Mouse (Mus musculus) kidney, postnatal 0 days (tissue): ENCODE data around the gene Tcte1. TPM values are rescaled to one million over a fixed set of nuclear protein-coding genes. Genes with fewer than 3 reads are reported as not detected.

Experiments
- ATAC-seq: fragments of 200-750 bp; cut with Nextera tagmentation; replicated peaks from 2 replicates; pipeline ENCODE4 v1.8.0; 2017; ENCODE audit warnings: low read depth, moderate number of reproducible peaks, moderate TSS enrichment, moderate library complexity; ENCODE audit not compliant: low FRiP score
- DNase-seq: peaks from one replicate; pipeline ENCODE4 v3.0.0-alpha.2; 2016; ENCODE audit warnings: low spot score
- H3K27ac ChIP-seq: fragments of 300-500 bp; sonication (generic); 2 replicates; pipeline ENCODE4 v1.5.1; 2014; ENCODE audit warnings: mild to moderate bottlenecking
- H3K27me3 ChIP-seq: fragments of 300-500 bp; sonication (generic); 2 replicates; pipeline ENCODE4 v1.6.1; 2014; ENCODE audit warnings: low read length, mixed read lengths; ENCODE audit not compliant: insufficient read depth
- H3K36me3 ChIP-seq: fragments of 300-500 bp; sonication (generic); 2 replicates; pipeline ENCODE4 v1.6.1; 2014; ENCODE audit warnings: low read length, mixed read lengths; ENCODE audit not compliant: insufficient read depth
- H3K4me1 ChIP-seq: fragments of 300-500 bp; sonication (generic); replicated peaks from 2 replicates; pipeline ENCODE4 v1.6.1; 2014; ENCODE audit warnings: antibody characterized with exemption, low read length, mixed read lengths; ENCODE audit not compliant: insufficient read depth
- H3K4me2 ChIP-seq: fragments of 300-500 bp; sonication (generic); 2 replicates; pipeline ENCODE4 v1.6.1; 2014; ENCODE audit warnings: mild to moderate bottlenecking, low read length, moderate library complexity, mixed read lengths
- H3K4me3 ChIP-seq: fragments of 300-500 bp; sonication (generic); replicated peaks from 2 replicates; pipeline ENCODE4 v1.5.1; 2014; ENCODE audit warnings: low read depth, low read length
- H3K9ac ChIP-seq: fragments of 300-500 bp; sonication (generic); 2 replicates; pipeline ENCODE4 v1.6.1; 2014; ENCODE audit warnings: low read depth, low read length
- H3K9me3 ChIP-seq: fragments of 300-500 bp; sonication (generic); replicated peaks from 2 replicates; pipeline ENCODE4 v1.6.1; 2016; ENCODE audit warnings: low read length, inconsistent platforms, mixed read lengths
- CTCF ChIP-seq: IDR thresholded peaks from 2 replicates; pipeline ENCODE4 v1.5.1; 2016; ENCODE audit warnings: antibody characterized with exemption, low read depth, mild to moderate bottlenecking, moderate library complexity
- WGBS: fragments of 180-500 bp; shearing (Covaris S2); extraction: QIAGEN DNeasy Blood & Tissue Kit; methylation state at CpG from one replicate; pipeline ENCODE4 v1.1.7; 2014; 5-methylcytosine and 5-hydroxymethylcytosine counted together
- polyA plus RNA-seq: library from polyadenylated mRNA; unstranded; fragments of >200 nt; fragmentation: Nextera tagmentation; extraction: Ambion mirVana; gene quantifications from 2 replicates; pipeline ENCODE4 v1.2.1, GENCODE M21; 2015

The Tcte1 gene
- polyA plus RNA-seq, 1 experiment from 2014 or later = 0.07 TPM

DNA sequence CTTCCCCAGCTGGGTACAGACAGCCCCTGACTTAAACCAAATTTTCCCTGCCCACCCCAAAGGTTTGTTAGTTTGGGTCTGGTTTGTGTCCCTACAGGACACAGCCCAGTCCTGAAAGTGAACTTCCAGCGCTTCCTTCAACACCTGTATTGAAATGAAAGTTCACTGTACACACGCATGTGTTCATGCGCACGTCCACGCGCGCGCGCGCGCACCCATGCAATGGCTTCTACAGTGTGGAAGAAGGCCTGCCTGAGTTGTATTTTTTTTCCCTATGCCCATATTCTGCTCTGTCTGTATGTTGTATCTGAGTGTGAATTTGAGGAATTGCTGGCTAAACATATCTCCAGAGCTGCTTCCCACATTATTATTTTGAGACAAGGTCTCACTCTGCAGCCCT, 41.9 kb downstream of the Tcte1 start:
- Histone ChIP-seq H3K36me3 (peaks cover 49% of the 10 kb centered on the region), H3K27ac (peak overlapping the region; percentile 90; the same call in 1 of the 2 replicates), H3K4me3 (peak overlapping the region; percentile 88), H3K9me3 (no peaks in the 10 kb centered on the region), H3K27me3 (no peaks in the 10 kb centered on the region), H3K4me1 (peaks cover 15% of the 10 kb centered on the region), H3K4me2 (peak overlapping the region; percentile 96), H3K9ac (peak overlapping the region; percentile 88; the same call in 1 of the 2 replicates)
- TF ChIP-seq CTCF = no peak
- WGBS = 92% methylated on average over 11 of the region's 11 CpGs
- DNase-seq = no peak
- no peak for ATAC-seq

DNA sequence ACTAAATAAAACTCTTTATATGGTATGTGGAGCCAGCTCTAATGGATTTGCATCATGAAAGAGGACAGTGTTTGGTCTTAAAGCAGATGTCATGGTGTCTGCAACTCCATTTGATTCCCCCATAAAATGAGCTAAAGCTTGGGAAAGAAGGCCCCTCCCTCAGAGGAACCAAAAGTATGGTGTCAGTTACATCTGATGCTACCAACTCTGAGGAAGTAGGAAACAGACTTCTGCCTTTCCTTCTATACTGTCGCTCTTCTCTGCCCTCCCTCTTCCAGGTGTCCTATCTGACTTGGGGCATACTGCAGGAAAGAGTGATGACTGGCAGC, 42.8 kb downstream of the Tcte1 start:
- no peaks in the 10 kb centered on the region for H3K27me3 ChIP-seq
- H3K4me2 ChIP-seq = no peak overlapping the region
- no peak for ATAC-seq
- TF ChIP-seq CTCF = no peak
- H3K9ac ChIP-seq = no peak overlapping the region
- no peak overlapping the region for H3K4me3 ChIP-seq
- H3K4me1 ChIP-seq = peaks cover 16% of the 10 kb centered on the region
- WGBS = 47% methylated on average over 1 of the region's 1 CpGs
- DNase-seq = no peak
- H3K36me3 ChIP-seq = peaks cover 54% of the 10 kb centered on the region
- H3K9me3 ChIP-seq = no peaks in the 10 kb centered on the region
- H3K27ac ChIP-seq = no peak overlapping the region

DNA sequence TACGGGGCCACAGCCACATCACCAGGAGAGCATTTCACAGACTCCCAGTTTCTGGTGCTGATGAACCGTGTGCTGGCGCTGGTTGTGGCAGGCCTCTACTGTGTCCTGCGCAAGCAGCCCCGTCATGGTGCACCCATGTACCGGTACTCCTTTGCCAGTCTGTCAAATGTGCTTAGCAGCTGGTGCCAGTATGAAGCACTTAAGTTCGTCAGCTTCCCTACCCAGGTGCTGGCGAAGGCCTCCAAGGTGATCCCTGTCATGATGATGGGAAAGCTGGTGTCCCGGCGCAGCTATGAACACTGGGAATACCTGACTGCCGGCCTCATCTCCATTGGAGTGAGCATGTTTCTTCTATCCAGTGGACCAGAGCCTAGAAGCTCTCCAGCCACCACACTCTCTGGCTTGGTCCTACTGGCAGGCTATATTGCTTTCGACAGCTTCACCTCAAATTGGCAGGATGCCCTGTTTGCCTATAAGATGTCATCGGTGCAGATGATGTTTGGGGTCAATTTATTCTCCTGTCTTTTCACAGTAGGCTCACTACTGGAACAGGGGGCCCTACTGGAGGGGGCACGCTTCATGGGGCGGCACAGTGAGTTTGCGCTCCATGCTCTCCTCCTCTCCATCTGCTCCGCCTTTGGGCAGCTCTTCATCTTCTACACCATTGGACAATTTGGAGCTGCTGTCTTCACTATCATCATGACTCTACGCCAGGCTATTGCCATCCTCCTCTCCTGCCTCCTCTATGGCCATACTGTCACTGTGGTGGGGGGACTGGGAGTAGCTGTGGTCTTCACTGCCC, 43.3 kb downstream of the Tcte1 start:
- H3K36me3 ChIP-seq = peaks cover 60% of the 10 kb centered on the region
- ATAC-seq (no peak), DNase-seq (no peak)
- H3K27me3 ChIP-seq = no peaks in the 10 kb centered on the region
- H3K4me2 ChIP-seq = no peak overlapping the region
- no peak overlapping the region for H3K27ac ChIP-seq
- no peak overlapping the region for H3K9ac ChIP-seq
- H3K4me1 ChIP-seq = peaks cover 17% of the 10 kb centered on the region
- no peak overlapping the region for H3K4me3 ChIP-seq
- 61% methylated on average over 18 of the region's 18 CpGs for WGBS
- no peaks in the 10 kb centered on the region for H3K9me3 ChIP-seq
- TF ChIP-seq CTCF = no peak

DNA sequence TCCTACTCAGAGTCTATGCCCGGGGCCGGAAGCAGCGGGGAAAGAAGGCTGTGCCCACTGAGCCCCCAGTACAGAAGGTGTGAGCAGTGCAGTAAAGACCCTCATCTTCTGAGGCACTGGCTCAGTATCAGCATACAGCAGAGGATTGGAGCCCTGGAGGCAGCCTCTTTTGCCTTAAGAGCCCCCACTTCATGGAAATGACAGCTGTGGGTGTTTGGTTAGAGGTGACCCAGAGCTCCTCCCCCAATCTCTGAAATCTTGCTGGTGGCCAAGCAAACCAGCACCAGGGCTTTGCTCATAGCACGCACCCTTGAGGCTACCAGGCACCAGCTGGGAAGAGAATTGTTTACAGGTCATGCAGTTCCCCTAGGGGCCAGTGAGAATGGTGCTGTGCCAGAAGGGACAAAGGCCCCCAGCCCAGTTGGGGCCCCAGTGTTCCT, 43.9 kb downstream of the Tcte1 start:
- Histone ChIP-seq H3K9ac (no peak overlapping the region), H3K27ac (no peak overlapping the region), H3K9me3 (no peaks in the 10 kb centered on the region), H3K36me3 (peaks cover 61% of the 10 kb centered on the region), H3K4me2 (no peak overlapping the region), H3K27me3 (no peaks in the 10 kb centered on the region), H3K4me1 (peaks cover 21% of the 10 kb centered on the region), H3K4me3 (no peak overlapping the region)
- ATAC-seq (no peak), DNase-seq (no peak)
- no peak for TF ChIP-seq CTCF
- WGBS = 35% methylated on average over 4 of the region's 4 CpGs

DNA sequence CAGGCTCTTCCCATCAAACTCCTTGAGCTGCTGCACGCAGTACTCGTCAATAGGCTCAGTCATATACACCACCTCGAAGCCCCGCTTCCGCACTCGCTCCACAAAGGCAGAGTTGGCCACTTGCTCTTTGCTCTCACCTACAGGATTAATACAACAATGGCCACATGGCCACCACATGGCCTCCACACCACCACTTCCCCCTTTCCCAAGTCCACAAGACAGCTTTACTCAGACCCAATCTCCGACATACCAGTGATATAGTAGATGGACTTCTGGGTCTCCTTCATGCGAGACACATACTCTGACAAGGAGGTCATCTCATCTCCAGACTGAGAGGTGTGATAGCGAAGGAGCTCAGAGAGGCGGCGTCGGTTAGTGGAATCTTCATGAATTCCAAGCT, 45.8 kb downstream of the Tcte1 start:
- H3K27ac ChIP-seq = no peak overlapping the region
- no peak for DNase-seq
- no peak overlapping the region for H3K9ac ChIP-seq
- no peak overlapping the region for H3K4me3 ChIP-seq
- H3K27me3 ChIP-seq = no peaks in the 10 kb centered on the region
- no peak for ATAC-seq
- peaks cover 21% of the 10 kb centered on the region for H3K4me1 ChIP-seq
- 86% methylated on average over 12 of the region's 12 CpGs for WGBS
- no peak overlapping the region for H3K4me2 ChIP-seq
- peaks cover 61% of the 10 kb centered on the region for H3K36me3 ChIP-seq
- H3K9me3 ChIP-seq = no peaks in the 10 kb centered on the region
- no peak for TF ChIP-seq CTCF

DNA sequence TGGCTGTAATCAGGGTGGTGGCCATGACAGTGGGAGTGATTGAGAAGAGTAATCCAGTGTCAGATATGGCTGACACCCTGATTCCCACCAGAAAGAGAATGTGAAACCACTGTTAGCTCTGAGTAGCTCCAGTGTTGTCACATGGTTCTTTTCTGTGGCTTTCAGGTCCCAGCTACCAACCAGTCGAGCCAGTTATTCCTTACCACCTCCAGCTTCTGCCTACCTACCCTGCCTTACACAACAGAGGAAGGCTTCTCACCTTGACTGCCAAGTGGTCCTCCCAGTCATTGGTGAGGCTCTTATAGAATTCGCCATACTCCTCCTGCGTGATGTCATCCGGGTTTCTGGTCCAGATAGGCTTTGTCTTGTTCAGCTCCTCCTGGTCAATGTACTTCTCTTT, 46.8 kb downstream of the Tcte1 start:
- DNase-seq = no peak
- peaks cover 61% of the 10 kb centered on the region for H3K36me3 ChIP-seq
- H3K4me2 ChIP-seq = no peak overlapping the region
- no peaks in the 10 kb centered on the region for H3K27me3 ChIP-seq
- H3K9ac ChIP-seq = no peak overlapping the region
- H3K4me1 ChIP-seq = peaks cover 20% of the 10 kb centered on the region
- ATAC-seq = no peak
- 85% methylated on average over 4 of the region's 4 CpGs for WGBS
- no peak overlapping the region for H3K4me3 ChIP-seq
- no peak for TF ChIP-seq CTCF
- H3K9me3 ChIP-seq = no peaks in the 10 kb centered on the region
- H3K27ac ChIP-seq = no peak overlapping the region
